Mouse (Mus musculus) lung, postnatal 0 days (tissue): ENCODE data around the gene Hcls1.

ENCODE experiments used
- CTCF ChIP-seq: IDR thresholded peaks from 2 replicates; pipeline ENCODE4 v1.5.1; 2016; ENCODE audit warnings: antibody characterized with exemption, mild to moderate bottlenecking
- EP300 ChIP-seq: IDR thresholded peaks from 2 replicates; pipeline ENCODE4 v1.6.1; 2016; ENCODE audit warnings: antibody characterized with exemption, mild to moderate bottlenecking, control low read depth

GRCm38 (mm10) chr16:36934131-36934840 lies 497 bp upstream of the Hcls1 start:
- no peak for TF ChIP-seq EP300
- no peak for TF ChIP-seq CTCF
